Mouse (Mus musculus): ENCODE measurements around the gene Nsun4. TPM values are rescaled to one million over a fixed set of nuclear protein-coding genes. Genes with fewer than 3 reads are reported as not detected.

Gene Nsun4
- total and polyA plus RNA-seq, 2 experiments from 2014 or later: 8.7 to 8.9 TPM

DNA sequence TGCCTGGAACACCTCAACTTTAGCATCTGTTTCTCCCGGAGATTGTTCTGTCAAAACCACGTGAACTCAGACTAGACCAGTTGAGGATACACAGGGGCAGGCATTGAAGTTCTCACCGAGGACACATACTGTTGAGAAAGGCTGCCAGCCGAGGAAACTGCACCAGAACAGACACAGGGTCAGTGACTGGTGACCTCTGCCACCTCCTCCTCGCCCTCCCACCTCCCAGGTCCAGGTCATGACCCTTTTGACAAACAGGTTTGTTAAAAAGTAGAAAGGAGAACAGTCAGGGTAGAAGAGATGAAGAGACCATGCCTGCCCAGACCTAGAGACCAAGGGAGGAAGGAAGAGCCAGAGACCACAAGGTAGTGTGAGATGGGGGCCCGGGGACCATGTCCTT, 53.0 kb downstream of the Nsun4 start:
- 57% methylated on average over 6 of the region's 6 CpGs for WGBS
- H3K27me3 ChIP-seq (ENCODE audit: insufficient read depth, low read length): no peaks in the 10 kb centered on the region
- no peak for TF ChIP-seq CTCF (IDR thresholded peaks at IDR 0.05)

DNA sequence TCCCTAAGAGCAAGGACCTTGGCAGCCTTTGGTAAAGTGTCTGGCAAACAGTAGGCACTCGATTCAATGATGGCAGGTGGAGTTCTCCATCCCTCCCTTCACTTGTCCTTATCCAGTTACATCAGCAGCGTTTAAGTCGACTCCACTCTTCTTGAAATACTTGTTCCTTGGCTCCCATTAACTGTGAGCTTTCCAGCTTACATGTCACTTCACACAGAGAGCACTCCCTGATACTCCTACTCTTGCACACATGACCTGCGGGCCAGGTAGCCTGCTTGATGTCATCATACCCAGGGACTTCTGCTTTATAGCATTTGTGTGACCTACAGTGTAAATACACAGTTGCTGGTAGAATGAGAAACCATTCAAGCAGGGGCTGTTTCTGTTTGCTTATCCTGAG, 56.9 kb downstream of the Nsun4 start:
- Histone ChIP-seq H3K9me3 (ENCODE audit: low read length) (no peaks in the 10 kb centered on the region), H3K36me3 (ENCODE audit: insufficient read depth, low read length) (peaks cover 11% of the 10 kb centered on the region; the same call in 1 of the 2 replicates), H3K27ac (ENCODE audit: low read depth, low read length) (no peak overlapping the region), H3K27me3 (ENCODE audit: insufficient read depth, low read length) (no peaks in the 10 kb centered on the region), H3K4me2 (ENCODE audit: low read depth, low read length, poor library complexity, severe bottlenecking) (no peak overlapping the region), H3K4me1 (ENCODE audit: insufficient read depth, low read length) (no peaks in the 10 kb centered on the region), H3K9ac (replicated peaks; ENCODE audit: low read length, poor library complexity, severe bottlenecking) (no peak overlapping the region), H3K4me3 (ENCODE audit: low read depth, low read length) (no peak overlapping the region)
- DNase-seq (ENCODE audit: low spot score) (no peak), ATAC-seq (ENCODE audit: low FRiP score) (no peak)
- WGBS: 80% methylated on average over 4 of the region's 4 CpGs
- no peak for TF ChIP-seq CTCF (IDR thresholded peaks at IDR 0.05)

More for the DNA sequence above, 53.0 kb downstream of the Nsun4 start:
- no peak overlapping the region for H3K4me3 ChIP-seq (ENCODE audit: low read depth, low read length)
- no peak overlapping the region for H3K4me2 ChIP-seq (ENCODE audit: low read depth, low read length, poor library complexity, severe bottlenecking)
- ATAC-seq (ENCODE audit: low FRiP score): no peak
- peaks cover 26% of the 10 kb centered on the region; the same call in 1 of the 2 replicates for H3K36me3 ChIP-seq (ENCODE audit: insufficient read depth, low read length)
- H3K9ac ChIP-seq (replicated peaks; ENCODE audit: low read length, poor library complexity, severe bottlenecking): no peak overlapping the region
- DNase-seq (ENCODE audit: low spot score): no peak
- H3K4me1 ChIP-seq (ENCODE audit: insufficient read depth, low read length): no peaks in the 10 kb centered on the region
- H3K27ac ChIP-seq (ENCODE audit: low read depth, low read length): no peak overlapping the region
- no peaks in the 10 kb centered on the region for H3K9me3 ChIP-seq (ENCODE audit: low read length)

DNA sequence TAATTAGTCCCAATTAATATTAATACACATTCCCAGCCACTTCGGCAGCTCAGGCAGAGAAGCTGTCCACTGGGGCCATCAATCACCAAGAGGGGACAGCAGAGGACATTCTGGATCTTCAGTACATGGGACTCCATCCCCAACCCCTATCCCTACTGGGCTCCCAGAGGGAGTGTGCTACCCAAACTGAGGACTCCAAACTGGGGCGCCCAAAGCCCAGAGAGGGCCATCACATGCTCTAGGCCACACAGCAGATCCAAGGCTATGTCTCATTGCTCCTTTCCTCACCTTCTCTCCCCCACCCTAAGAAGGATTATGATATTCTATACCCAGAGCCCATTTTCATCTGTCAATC, 58.3 kb downstream of the Nsun4 start:
- no peak for ATAC-seq (ENCODE audit: low FRiP score)
- no peak for TF ChIP-seq CTCF (IDR thresholded peaks at IDR 0.05)
- no peak overlapping the region for H3K27ac ChIP-seq (ENCODE audit: low read depth, low read length)

DNA sequence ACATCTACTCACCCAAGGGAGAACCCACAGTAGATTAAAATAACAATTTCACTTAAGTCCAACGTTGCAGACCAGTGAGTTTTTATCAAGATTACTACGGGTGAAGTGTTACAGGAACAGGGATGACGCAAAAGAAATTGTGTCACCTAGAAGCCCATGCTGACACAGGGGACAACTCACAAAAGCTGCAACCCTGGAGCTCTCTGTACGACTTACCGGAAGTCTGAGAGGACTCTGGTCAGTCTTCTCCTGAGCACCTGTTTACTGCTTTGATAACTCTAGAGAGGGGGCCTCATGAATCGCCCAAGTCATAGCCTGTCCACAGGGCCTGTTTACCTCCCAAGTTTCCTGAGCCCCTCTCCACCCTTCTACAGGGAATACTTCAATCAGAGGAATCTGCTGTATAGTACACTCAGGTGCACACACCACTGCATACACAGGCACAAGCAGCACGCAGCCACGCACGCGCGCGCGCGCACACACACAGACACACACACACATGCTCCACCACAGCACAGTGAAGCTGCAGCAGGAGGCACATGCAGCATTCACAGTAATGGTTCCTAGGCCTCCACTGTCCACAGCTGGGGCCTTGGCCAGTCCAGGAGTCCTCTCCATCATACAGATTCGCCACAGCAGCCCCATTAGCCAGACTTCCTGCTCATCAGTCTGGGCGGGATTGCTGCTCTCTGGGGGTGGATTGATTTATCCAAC, 58.9 kb downstream of the Nsun4 start:
- H3K4me2 ChIP-seq (ENCODE audit: low read depth, low read length, poor library complexity, severe bottlenecking): no peak overlapping the region
- H3K9me3 ChIP-seq (ENCODE audit: low read length): no peaks in the 10 kb centered on the region
- H3K4me1 ChIP-seq (ENCODE audit: insufficient read depth, low read length): no peaks in the 10 kb centered on the region
- ATAC-seq (ENCODE audit: low FRiP score): 0 out of 2 replicates have a peak, but pooled peaks have one; percentile 15
- peaks cover 11% of the 10 kb centered on the region; the same call in 1 of the 2 replicates for H3K36me3 ChIP-seq (ENCODE audit: insufficient read depth, low read length)
- no peak overlapping the region for H3K9ac ChIP-seq (replicated peaks; ENCODE audit: low read length, poor library complexity, severe bottlenecking)
- H3K27me3 ChIP-seq (ENCODE audit: insufficient read depth, low read length): no peaks in the 10 kb centered on the region
- no peak for DNase-seq (ENCODE audit: low spot score)
- H3K27ac ChIP-seq (ENCODE audit: low read depth, low read length): no peak overlapping the region
- no peak for TF ChIP-seq CTCF (IDR thresholded peaks at IDR 0.05)
- WGBS: 89% methylated on average over 16 of the region's 16 CpGs
- no peak overlapping the region for H3K4me3 ChIP-seq (ENCODE audit: low read depth, low read length)

More for the DNA sequence above, 58.3 kb downstream of the Nsun4 start:
- no peak overlapping the region for H3K9ac ChIP-seq (replicated peaks; ENCODE audit: low read length, poor library complexity, severe bottlenecking)
- WGBS: 62% methylated on average over 2 of the region's 2 CpGs
- no peak overlapping the region for H3K4me2 ChIP-seq (ENCODE audit: low read depth, low read length, poor library complexity, severe bottlenecking)
- H3K4me3 ChIP-seq (ENCODE audit: low read depth, low read length): no peak overlapping the region
- H3K36me3 ChIP-seq (ENCODE audit: insufficient read depth, low read length): peaks cover 11% of the 10 kb centered on the region; the same call in 1 of the 2 replicates
- no peaks in the 10 kb centered on the region for H3K4me1 ChIP-seq (ENCODE audit: insufficient read depth, low read length)
- H3K27me3 ChIP-seq (ENCODE audit: insufficient read depth, low read length): no peaks in the 10 kb centered on the region
- no peaks in the 10 kb centered on the region for H3K9me3 ChIP-seq (ENCODE audit: low read length)
- DNase-seq (ENCODE audit: low spot score): no peak

DNA sequence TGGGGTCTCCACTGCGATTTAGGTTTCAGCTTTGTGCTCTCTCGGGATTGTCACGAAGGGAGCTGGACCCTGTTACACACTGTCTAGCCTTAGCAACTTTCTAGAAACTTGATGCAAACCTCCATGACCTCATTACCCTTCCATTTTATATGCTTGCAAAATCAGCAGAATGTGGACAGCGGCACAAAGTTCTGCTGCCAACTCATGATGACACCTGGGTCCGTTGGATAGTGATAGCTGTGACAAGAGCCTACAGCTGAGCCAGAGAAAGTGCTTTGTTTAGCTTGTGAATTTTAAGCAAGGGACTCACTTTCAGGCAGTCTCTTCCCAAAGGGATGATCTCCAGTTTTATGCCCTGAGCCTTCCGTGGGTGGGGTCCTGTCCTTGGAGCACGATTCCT, 64.3 kb downstream of the Nsun4 start:
- Histone ChIP-seq H3K4me3 (ENCODE audit: low read depth, low read length) (no peak overlapping the region), H3K9ac (replicated peaks; ENCODE audit: low read length, poor library complexity, severe bottlenecking) (no peak overlapping the region), H3K27ac (ENCODE audit: low read depth, low read length) (no peak overlapping the region), H3K4me2 (ENCODE audit: low read depth, low read length, poor library complexity, severe bottlenecking) (no peak overlapping the region), H3K9me3 (ENCODE audit: low read length) (no peaks in the 10 kb centered on the region), H3K36me3 (ENCODE audit: insufficient read depth, low read length) (no peaks in the 10 kb centered on the region), H3K27me3 (ENCODE audit: insufficient read depth, low read length) (0 out of 2 replicates have a peak, but pooled peaks cover 2% of the 10 kb centered on the region), H3K4me1 (ENCODE audit: insufficient read depth, low read length) (no peaks in the 10 kb centered on the region)
- 85% methylated on average over 7 of the region's 7 CpGs for WGBS
- no peak for TF ChIP-seq CTCF (IDR thresholded peaks at IDR 0.05)
- no peak for ATAC-seq (ENCODE audit: low FRiP score)
- no peak for DNase-seq (ENCODE audit: low spot score)

DNA sequence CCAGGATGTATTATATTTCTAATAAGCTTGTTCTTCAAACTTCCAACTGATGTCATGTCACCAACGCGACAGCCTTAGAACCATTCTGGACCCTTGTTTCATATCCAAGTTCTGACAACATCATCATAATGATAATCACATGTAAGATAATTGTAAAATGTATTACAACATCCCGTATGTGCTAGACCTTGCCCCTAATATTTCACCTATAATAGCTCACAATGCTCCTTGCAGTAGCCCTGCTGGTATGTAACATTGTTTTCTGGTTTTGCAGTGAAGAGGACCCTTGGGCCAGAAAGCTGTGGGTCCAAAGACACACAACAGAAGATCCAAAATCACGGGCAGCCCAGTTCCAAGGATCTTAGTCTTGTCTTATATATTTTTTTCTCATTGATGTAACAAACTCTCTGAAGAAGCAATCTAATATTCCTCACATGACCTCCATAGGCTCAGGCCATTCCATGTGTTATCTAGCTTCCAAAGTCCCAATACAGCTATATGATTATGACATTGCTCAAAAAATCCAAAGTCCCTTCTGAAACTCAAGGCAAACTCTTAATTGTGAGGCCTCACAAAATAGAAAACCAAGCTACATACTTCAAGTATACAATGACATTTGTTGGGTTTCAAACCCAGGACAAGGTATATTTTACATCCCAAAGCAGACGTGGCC, 65.7 kb downstream of the Nsun4 start:
- H3K4me1 ChIP-seq (ENCODE audit: insufficient read depth, low read length): no peaks in the 10 kb centered on the region
- H3K4me2 ChIP-seq (ENCODE audit: low read depth, low read length, poor library complexity, severe bottlenecking): no peak overlapping the region
- no peak overlapping the region for H3K9ac ChIP-seq (replicated peaks; ENCODE audit: low read length, poor library complexity, severe bottlenecking)
- ATAC-seq (ENCODE audit: low FRiP score) (no peak), DNase-seq (ENCODE audit: low spot score) (no peak)
- H3K27ac ChIP-seq (ENCODE audit: low read depth, low read length): no peak overlapping the region
- TF ChIP-seq CTCF (IDR thresholded peaks at IDR 0.05): no peak
- H3K4me3 ChIP-seq (ENCODE audit: low read depth, low read length): no peak overlapping the region
- WGBS: 85% methylated on average over 5 of the region's 5 CpGs
- no peaks in the 10 kb centered on the region for H3K36me3 ChIP-seq (ENCODE audit: insufficient read depth, low read length)
- H3K9me3 ChIP-seq (ENCODE audit: low read length): no peaks in the 10 kb centered on the region
- H3K27me3 ChIP-seq (ENCODE audit: insufficient read depth, low read length): 0 out of 2 replicates have a peak, but pooled peaks cover 3% of the 10 kb centered on the region

Data from midbrain, postnatal 0 days (tissue).